Mouse (Mus musculus): Measurements from ENCODE around the gene Dcst1. TPM values are rescaled to one million over a fixed set of nuclear protein-coding genes. Genes with fewer than 3 reads are reported as not detected.

Gene Dcst1
- polyA plus RNA-seq (2012; rRNA removed) = 0.02 and 0.05 TPM in 2 replicates

GRCm38 (mm10) chr3:89365153-89365485, at the start of gene Dcst1:
Gene Dcst1 (minus strand): TSS chr3:89365253.

DNA sequence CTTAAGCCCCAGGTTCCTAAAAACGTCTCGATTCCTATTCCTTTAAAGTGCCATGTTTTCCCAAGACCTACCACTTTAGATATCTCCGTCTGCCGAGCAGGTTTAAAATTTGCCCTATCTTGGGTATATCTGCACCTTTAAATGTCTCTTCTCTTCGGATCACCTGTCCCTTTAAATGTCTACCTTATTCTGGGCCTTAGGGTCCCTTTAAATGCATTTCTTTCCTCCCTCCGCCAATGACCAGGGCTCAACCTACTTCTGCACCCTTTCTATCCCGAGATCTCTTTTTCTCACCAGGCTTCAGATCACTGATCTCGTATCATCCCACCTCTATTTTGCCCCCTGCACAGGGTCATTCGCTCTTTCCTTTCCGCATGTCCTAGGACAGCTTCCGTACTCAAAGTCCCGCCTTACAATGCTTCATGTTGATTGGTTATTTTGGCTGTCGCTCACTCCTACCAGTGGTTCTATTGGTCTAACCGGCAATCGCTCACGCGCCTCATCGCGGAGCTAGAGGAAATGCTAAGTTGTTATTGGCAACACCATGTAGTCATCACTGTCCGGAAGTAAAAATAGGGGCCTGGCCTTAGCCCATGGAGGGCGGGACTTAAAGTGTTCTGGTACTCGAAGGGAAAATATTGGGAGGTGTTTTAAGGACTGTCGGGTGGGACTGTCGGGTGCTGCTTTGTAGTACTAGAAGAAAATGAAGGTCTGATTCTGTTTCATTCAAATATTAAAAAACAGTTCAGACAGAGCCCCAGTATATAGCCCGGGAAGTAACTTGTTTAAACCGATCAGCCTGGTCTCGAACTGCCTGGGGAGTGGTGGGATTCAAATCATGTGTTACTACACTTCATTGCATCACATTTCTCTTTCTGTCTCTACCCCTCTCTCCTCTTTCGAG, 46.7 kb upstream of the Dcst1 start, which contains the start of gene Flad1:
Gene Flad1, minus strand, starts transcription at position 381 of the 904 bp plus-strand sequence.

GRCm38 (mm10) chr3:89402693-89403092, 37.6 kb upstream of the Dcst1 start, which contains the start of gene Lenep:
Gene Lenep (minus strand): TSS chr3:89402793.

GRCm38 (mm10) chr3:89394006-89394893, 29.2 kb upstream of the Dcst1 start, which contains the start of gene Zbtb7b:
Gene Zbtb7b (minus strand): TSS chr3:89394776.

GRCm38 (mm10) chr3:89361675-89362074, 3.4 kb downstream of the Dcst1 start, which contains the start of gene Dcst2:
Gene Dcst2 (plus strand): TSS chr3:89361975.

GRCm38 (mm10) chr3:89349869-89350501, 15.1 kb downstream of the Dcst1 start, which contains the start of gene Adam15:
Gene Adam15 (minus strand): TSS chr3:89349996.

GRCm38 (mm10) chr3:89337721-89338578, 27.1 kb downstream of the Dcst1 start, which contains the start of gene Efna4:
Gene Efna4 (minus strand): TSS chr3:89338028.

DNA sequence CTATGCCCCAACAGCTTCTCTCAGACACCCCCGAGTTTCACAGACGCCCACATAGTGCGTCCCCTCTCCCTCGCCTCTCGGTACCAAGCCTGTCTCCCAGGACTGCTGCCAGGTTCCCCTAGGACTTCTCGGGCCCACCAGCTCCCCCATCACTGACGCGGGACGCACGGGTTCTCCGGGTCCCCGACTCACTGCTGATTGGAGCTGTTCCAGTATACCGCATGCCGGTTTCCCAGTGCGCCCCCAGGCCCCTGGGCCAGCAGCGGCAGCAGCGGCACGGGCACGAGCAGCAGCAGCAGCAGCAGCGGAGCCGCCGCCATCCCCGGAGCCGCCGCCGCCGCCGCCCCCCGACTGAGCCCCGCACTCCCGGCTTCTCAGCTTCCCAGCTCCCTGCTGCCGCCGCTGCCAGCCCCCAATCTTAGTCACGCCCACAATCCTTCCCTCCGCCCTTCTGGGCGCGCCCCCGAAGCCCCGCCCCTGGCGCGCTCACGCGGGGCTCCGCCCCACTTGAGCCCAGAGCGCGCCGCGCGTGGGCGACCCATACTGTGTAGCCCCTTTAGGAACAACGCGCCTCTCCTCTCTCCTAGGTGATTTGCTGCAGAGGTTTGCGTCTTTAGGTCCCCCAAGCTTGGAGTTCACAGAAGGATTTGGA, 42.4 kb downstream of the Dcst1 start, which contains the start of gene Efna3:
Gene Efna3, minus strand, starts transcription at position 452 of the 652 bp plus-strand sequence.

Other genes with a start within 250 kb of the Dcst1 start
- 9.5 and 14.9 TPM in 2 replicates for gene Pklr, start 229.1 kb downstream of the Dcst1 start, polyA plus RNA-seq (2012; rRNA removed)
- 10.2 and 12.0 TPM in 2 replicates for gene Hcn3, start 205.1 kb downstream of the Dcst1 start, polyA plus RNA-seq (2012; rRNA removed)
- gene Clk2, start 200.5 kb downstream of the Dcst1 start, polyA plus RNA-seq (2012; rRNA removed) = 106 and 144 TPM in 2 replicates
- 81.7 and 94.0 TPM in 2 replicates for gene Scamp3, start 187.8 kb downstream of the Dcst1 start, polyA plus RNA-seq (2012; rRNA removed)
- gene Fam189b, start 182.1 kb downstream of the Dcst1 start, polyA plus RNA-seq (2012; rRNA removed) = 45.5 and 48.4 TPM in 2 replicates
- gene Gba, start 162.3 kb downstream of the Dcst1 start, polyA plus RNA-seq (2012; rRNA removed) = 25.4 and 39.8 TPM in 2 replicates
- 106 TPM in 2 replicates for gene Thbs3, start 150.1 kb downstream of the Dcst1 start, polyA plus RNA-seq (2012; rRNA removed)
- 176 and 193 TPM in 2 replicates for gene Mtx1, start 138.2 kb downstream of the Dcst1 start, polyA plus RNA-seq (2012; rRNA removed)
- gene Muc1, start 136.2 kb downstream of the Dcst1 start, polyA plus RNA-seq (2012; rRNA removed) = 11.6 and 12.3 TPM in 2 replicates
- gene Krtcap2, start 119.3 kb downstream of the Dcst1 start, polyA plus RNA-seq (2012; rRNA removed) = 90.0 and 92.9 TPM in 2 replicates
- gene Trim46, start 118.9 kb downstream of the Dcst1 start, polyA plus RNA-seq (2012; rRNA removed) = 20.5 and 22.4 TPM in 2 replicates
- gene Dpm3, start 105.9 kb downstream of the Dcst1 start, polyA plus RNA-seq (2012; rRNA removed) = 141 and 150 TPM in 2 replicates
- 29.1 and 51.5 TPM in 2 replicates for gene Slc50a1, start 94.7 kb downstream of the Dcst1 start, polyA plus RNA-seq (2012; rRNA removed)
- 8.9 and 20.0 TPM in 2 replicates for gene Efna1, start 84.1 kb downstream of the Dcst1 start, polyA plus RNA-seq (2012; rRNA removed)
- 5.5 and 18.9 TPM in 2 replicates for gene Efna3, start 42.3 kb downstream of the Dcst1 start, polyA plus RNA-seq (2012; rRNA removed)
- 32.7 and 40.6 TPM in 2 replicates for gene Efna4, start 27.2 kb downstream of the Dcst1 start, polyA plus RNA-seq (2012; rRNA removed)
- 32.0 and 36.4 TPM in 2 replicates for gene Adam15, start 15.3 kb downstream of the Dcst1 start, polyA plus RNA-seq (2012; rRNA removed)
- gene Dcst2, start 3.3 kb downstream of the Dcst1 start, polyA plus RNA-seq (2012; rRNA removed) = 0.18 and 0.41 TPM in 2 replicates
- gene Zbtb7b, start 29.5 kb upstream of the Dcst1 start, polyA plus RNA-seq (2012; rRNA removed) = 2.7 and 3.9 TPM in 2 replicates
- 3.2 and 3.6 TPM in 2 replicates for gene Lenep, start 37.5 kb upstream of the Dcst1 start, polyA plus RNA-seq (2012; rRNA removed)
- 22.1 and 30.7 TPM in 2 replicates for gene Flad1, start 46.6 kb upstream of the Dcst1 start, polyA plus RNA-seq (2012; rRNA removed)
- gene Cks1b, start 53.1 kb upstream of the Dcst1 start, polyA plus RNA-seq (2012; rRNA removed) = 235 and 307 TPM in 2 replicates
- gene Shc1, start 53.2 kb upstream of the Dcst1 start, polyA plus RNA-seq (2012; rRNA removed) = 47.1 and 77.1 TPM in 2 replicates
- gene Pygo2, start 65.0 kb upstream of the Dcst1 start, polyA plus RNA-seq (2012; rRNA removed) = 58.4 and 79.0 TPM in 2 replicates
- 18.5 and 18.7 TPM in 2 replicates for gene Pbxip1, start 71.5 kb upstream of the Dcst1 start, polyA plus RNA-seq (2012; rRNA removed)
- 54.0 and 72.1 TPM in 2 replicates for gene Pmvk, start 89.3 kb upstream of the Dcst1 start, polyA plus RNA-seq (2012; rRNA removed)
- 1.7 and 2.9 TPM in 2 replicates for gene Kcnn3, start 154.9 kb upstream of the Dcst1 start, polyA plus RNA-seq (2012; rRNA removed)